Mouse (Mus musculus): ENCODE results near the gene Edem1. TPM values are rescaled to one million over a fixed set of nuclear protein-coding genes. Genes with fewer than 3 reads are reported as not detected.
A peak's percentile ranks its signal among the peaks of the same experiment; 100 is the strongest.

Gene Edem1
- polyA plus RNA-seq, 1 experiment from 2014 or later, result 6.8 TPM

- Histone ChIP-seq H3K9ac (replicated peaks; ENCODE audit: low read depth, low read length) (no peak overlapping the region), H3K27me3 (replicated peaks; ENCODE audit: control insufficient read depth, insufficient read depth, low read length) (no peaks in the 10 kb centered on the region), H3K4me3 (replicated peaks; ENCODE audit: low read length) (no peak overlapping the region; the same call in 1 of the 2 replicates), H3K4me1 (replicated peaks; ENCODE audit: control insufficient read depth, insufficient read depth, low read length) (peaks cover 16% of the 10 kb centered on the region), H3K9me3 (ENCODE audit: control insufficient read depth, low read length) (no peaks in the 10 kb centered on the region), H3K4me2 (ENCODE audit: low read length) (peak overlapping the region; percentile 80), H3K36me3 (ENCODE audit: control insufficient read depth, insufficient read depth) (0 out of 2 replicates have a peak, but pooled peaks cover 3% of the 10 kb centered on the region), H3K27ac (ENCODE audit: low read length) (no peak overlapping the region)
- no peak for ATAC-seq
- 15% methylated on average over 5 of the region's 5 CpGs for WGBS
These were observed 1.0 kb upstream of the Edem1 start for GRCm38 (mm10) chr6:108827336-108827920.

DNA sequence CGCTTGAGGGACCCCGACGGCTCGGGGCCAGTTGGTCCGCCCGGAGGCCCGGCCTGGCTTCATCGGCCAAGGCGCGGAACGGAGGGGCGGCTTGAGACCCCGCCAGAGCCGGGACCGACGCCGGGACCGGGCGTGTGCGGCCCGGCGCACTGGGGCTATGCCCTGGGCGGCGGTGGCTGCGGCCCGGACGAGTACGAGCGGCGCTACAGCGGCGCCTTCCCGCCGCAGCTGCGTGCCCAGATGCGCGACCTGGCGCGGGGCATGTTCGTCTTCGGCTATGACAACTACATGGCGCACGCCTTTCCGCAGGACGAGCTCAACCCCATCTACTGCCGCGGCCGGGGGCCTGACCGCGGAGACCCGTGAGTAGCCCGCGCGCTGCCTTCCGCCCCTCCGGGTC, 431 bp downstream of the Edem1 start:
- Histone ChIP-seq H3K27me3 (replicated peaks; ENCODE audit: control insufficient read depth, insufficient read depth, low read length) (no peaks in the 10 kb centered on the region), H3K27ac (ENCODE audit: low read length) (peak overlapping the region; percentile 49; the same call in 1 of the 2 replicates), H3K4me1 (replicated peaks; ENCODE audit: control insufficient read depth, insufficient read depth, low read length) (peaks cover 16% of the 10 kb centered on the region), H3K9me3 (ENCODE audit: control insufficient read depth, low read length) (no peaks in the 10 kb centered on the region), H3K4me2 (ENCODE audit: low read length) (peak overlapping the region; percentile 80), H3K36me3 (ENCODE audit: control insufficient read depth, insufficient read depth) (no peaks in the 10 kb centered on the region), H3K9ac (replicated peaks; ENCODE audit: low read depth, low read length) (peak overlapping the region; percentile 74), H3K4me3 (replicated peaks; ENCODE audit: low read length) (peak overlapping the region; percentile 81)
- peak; percentile 59 for ATAC-seq
- 0% methylated on average over 56 of the region's 56 CpGs for WGBS

GRCm38 (mm10) chr6:108829386-108830370, 1.2 kb downstream of the Edem1 start:
- Histone ChIP-seq H3K4me3 (replicated peaks; ENCODE audit: low read length) (peak overlapping the region; percentile 81), H3K36me3 (ENCODE audit: control insufficient read depth, insufficient read depth) (no peaks in the 10 kb centered on the region), H3K27ac (ENCODE audit: low read length) (no peak overlapping the region), H3K27me3 (replicated peaks; ENCODE audit: control insufficient read depth, insufficient read depth, low read length) (no peaks in the 10 kb centered on the region), H3K4me1 (replicated peaks; ENCODE audit: control insufficient read depth, insufficient read depth, low read length) (peaks cover 16% of the 10 kb centered on the region), H3K9me3 (ENCODE audit: control insufficient read depth, low read length) (no peaks in the 10 kb centered on the region), H3K9ac (replicated peaks; ENCODE audit: low read depth, low read length) (peak overlapping the region; percentile 74), H3K4me2 (ENCODE audit: low read length) (peak overlapping the region; percentile 80)
- WGBS, result 29% methylated on average over 22 of the region's 22 CpGs
- no peak for ATAC-seq

DNA sequence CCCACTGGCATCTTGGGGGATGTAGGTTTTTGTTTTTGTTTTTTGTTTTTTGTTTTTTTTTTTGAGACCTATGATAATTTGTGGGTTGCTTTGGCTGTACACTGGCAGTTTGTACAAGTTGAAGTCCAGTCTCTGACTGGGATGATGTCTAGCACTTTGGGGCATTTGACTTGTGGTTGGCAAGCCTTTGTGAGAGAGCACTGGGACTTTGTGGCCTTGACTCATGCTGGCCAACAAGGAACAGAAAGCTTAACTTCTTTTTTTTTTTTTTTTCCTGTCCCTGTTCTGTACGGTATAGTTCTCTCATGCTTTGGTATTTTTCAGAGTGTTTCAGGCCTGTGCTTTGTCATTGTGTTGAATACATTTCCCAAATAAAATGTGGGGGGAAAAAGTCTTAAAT, 3.7 kb downstream of the Edem1 start:
- no peak overlapping the region for H3K4me2 ChIP-seq (ENCODE audit: low read length)
- no peak for ATAC-seq
- H3K9me3 ChIP-seq (ENCODE audit: control insufficient read depth, low read length), result no peaks in the 10 kb centered on the region
- no peak overlapping the region for H3K27ac ChIP-seq (ENCODE audit: low read length)
- H3K36me3 ChIP-seq (ENCODE audit: control insufficient read depth, insufficient read depth), result no peaks in the 10 kb centered on the region
- H3K4me3 ChIP-seq (replicated peaks; ENCODE audit: low read length), result no peak overlapping the region
- H3K27me3 ChIP-seq (replicated peaks; ENCODE audit: control insufficient read depth, insufficient read depth, low read length), result no peaks in the 10 kb centered on the region
- no peak overlapping the region for H3K9ac ChIP-seq (replicated peaks; ENCODE audit: low read depth, low read length)
- H3K4me1 ChIP-seq (replicated peaks; ENCODE audit: control insufficient read depth, insufficient read depth, low read length), result peaks cover 16% of the 10 kb centered on the region
- WGBS, result 72% methylated on average over 1 of the region's 1 CpGs

GRCm38 (mm10) chr6:108832989-108833388, 4.5 kb downstream of the Edem1 start:
- Histone ChIP-seq H3K27ac (ENCODE audit: low read length) (no peak overlapping the region), H3K4me1 (replicated peaks; ENCODE audit: control insufficient read depth, insufficient read depth, low read length) (peaks cover 14% of the 10 kb centered on the region), H3K4me3 (replicated peaks; ENCODE audit: low read length) (no peak overlapping the region), H3K9me3 (ENCODE audit: control insufficient read depth, low read length) (no peaks in the 10 kb centered on the region), H3K27me3 (replicated peaks; ENCODE audit: control insufficient read depth, insufficient read depth, low read length) (no peaks in the 10 kb centered on the region), H3K36me3 (ENCODE audit: control insufficient read depth, insufficient read depth) (no peaks in the 10 kb centered on the region), H3K9ac (replicated peaks; ENCODE audit: low read depth, low read length) (no peak overlapping the region), H3K4me2 (ENCODE audit: low read length) (no peak overlapping the region)
- ATAC-seq, result no peak
- WGBS, result 92% methylated on average over 6 of the region's 6 CpGs

- ATAC-seq, result no peak
- no peak overlapping the region for H3K9ac ChIP-seq (replicated peaks; ENCODE audit: low read depth, low read length)
- WGBS, result 90% methylated on average over 8 of the region's 8 CpGs
These were observed 5.7 kb downstream of the Edem1 start for GRCm38 (mm10) chr6:108833963-108834697.

DNA sequence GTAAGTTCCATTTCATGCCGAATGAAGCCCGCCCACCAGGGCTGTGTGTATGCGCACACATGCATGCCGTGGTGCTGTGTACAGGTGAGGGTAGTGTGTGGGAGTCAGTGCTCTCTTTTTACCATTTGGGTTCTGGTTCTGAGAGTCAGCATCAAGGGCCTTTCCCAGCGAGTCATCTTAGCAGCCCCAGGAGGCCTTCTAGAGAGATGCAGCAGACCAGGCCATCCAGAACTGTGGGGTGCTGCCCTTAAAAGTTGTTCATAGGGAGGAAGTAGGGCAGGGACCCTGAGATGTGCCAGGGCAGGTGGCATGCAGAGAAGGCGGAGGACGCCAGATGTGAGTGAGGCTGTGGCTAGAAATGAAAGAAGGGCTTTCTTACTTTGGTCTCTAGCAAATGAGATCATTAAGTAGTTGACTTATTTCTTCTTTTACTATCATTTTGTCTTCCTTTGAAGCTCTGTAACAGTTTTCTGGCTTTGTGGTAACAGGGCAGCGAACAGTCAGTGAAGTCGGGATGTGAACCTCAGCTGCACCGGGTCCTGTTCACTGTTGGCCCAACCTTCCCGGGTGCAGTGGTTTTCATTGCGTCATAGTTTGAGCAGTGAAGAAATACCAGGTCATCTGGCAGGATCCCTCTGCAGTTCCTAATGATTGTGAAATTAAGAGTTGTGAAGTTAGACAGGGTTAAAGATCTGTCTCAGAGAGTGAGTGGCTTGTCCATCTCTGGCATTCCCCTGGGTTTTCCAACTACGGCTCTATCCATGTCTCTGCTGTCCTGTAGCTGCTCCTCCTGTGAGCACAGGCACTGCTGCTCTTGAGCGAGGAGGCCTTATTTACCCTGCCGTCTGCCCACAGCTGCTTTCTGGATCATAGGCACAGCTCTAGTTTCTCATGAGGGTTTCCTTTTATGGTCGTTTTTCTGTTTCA, 7.6 kb downstream of the Edem1 start:
- 0 out of 2 replicates have a peak, but pooled peaks cover 4% of the 10 kb centered on the region for H3K36me3 ChIP-seq (ENCODE audit: control insufficient read depth, insufficient read depth)
- WGBS, result 87% methylated on average over 16 of the region's 16 CpGs
- no peak overlapping the region for H3K4me2 ChIP-seq (ENCODE audit: low read length)
- ATAC-seq, result no peak
- H3K27ac ChIP-seq (ENCODE audit: low read length), result no peak overlapping the region
- no peak overlapping the region for H3K4me3 ChIP-seq (replicated peaks; ENCODE audit: low read length)
- no peaks in the 10 kb centered on the region for H3K27me3 ChIP-seq (replicated peaks; ENCODE audit: control insufficient read depth, insufficient read depth, low read length)
- H3K4me1 ChIP-seq (replicated peaks; ENCODE audit: control insufficient read depth, insufficient read depth, low read length), result no peaks in the 10 kb centered on the region
- H3K9ac ChIP-seq (replicated peaks; ENCODE audit: low read depth, low read length), result no peak overlapping the region
- no peaks in the 10 kb centered on the region for H3K9me3 ChIP-seq (ENCODE audit: control insufficient read depth, low read length)

More at GRCm38 (mm10) chr6:108833963-108834697, 5.7 kb downstream of the Edem1 start:
- no peaks in the 10 kb centered on the region for H3K36me3 ChIP-seq (ENCODE audit: control insufficient read depth, insufficient read depth)
- no peak overlapping the region for H3K4me2 ChIP-seq (ENCODE audit: low read length)
- no peak overlapping the region for H3K27ac ChIP-seq (ENCODE audit: low read length)
- H3K4me1 ChIP-seq (replicated peaks; ENCODE audit: control insufficient read depth, insufficient read depth, low read length), result peaks cover 11% of the 10 kb centered on the region
- H3K4me3 ChIP-seq (replicated peaks; ENCODE audit: low read length), result no peak overlapping the region
- H3K9me3 ChIP-seq (ENCODE audit: control insufficient read depth, low read length), result no peaks in the 10 kb centered on the region
- H3K27me3 ChIP-seq (replicated peaks; ENCODE audit: control insufficient read depth, insufficient read depth, low read length), result no peaks in the 10 kb centered on the region

DNA sequence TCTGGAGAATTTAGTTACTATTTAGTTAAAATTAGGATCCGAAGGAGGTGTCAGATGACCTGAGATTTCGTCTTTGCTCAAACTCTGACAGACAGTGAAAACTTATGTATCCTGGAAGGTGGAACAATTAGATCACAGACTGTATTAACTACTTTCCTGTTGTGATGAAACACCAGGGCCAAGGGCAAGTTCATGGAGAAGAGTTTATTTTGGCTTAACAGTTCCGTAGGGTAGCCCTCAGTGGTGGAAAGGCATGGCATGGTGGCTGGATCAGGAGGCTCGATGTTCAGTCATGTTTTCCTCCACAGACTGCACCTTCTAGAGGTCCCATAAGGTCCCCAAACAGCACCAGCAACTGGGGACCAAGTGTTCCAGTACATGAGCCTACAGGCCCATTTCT, 8.6 kb downstream of the Edem1 start:
- H3K4me2 ChIP-seq (ENCODE audit: low read length), result no peak overlapping the region
- H3K27ac ChIP-seq (ENCODE audit: low read length), result no peak overlapping the region
- H3K9ac ChIP-seq (replicated peaks; ENCODE audit: low read depth, low read length), result no peak overlapping the region
- 0 out of 2 replicates have a peak, but pooled peaks cover 4% of the 10 kb centered on the region for H3K36me3 ChIP-seq (ENCODE audit: control insufficient read depth, insufficient read depth)
- WGBS, result 94% methylated on average over 4 of the region's 4 CpGs
- H3K27me3 ChIP-seq (replicated peaks; ENCODE audit: control insufficient read depth, insufficient read depth, low read length), result no peaks in the 10 kb centered on the region
- H3K9me3 ChIP-seq (ENCODE audit: control insufficient read depth, low read length), result no peaks in the 10 kb centered on the region
- H3K4me1 ChIP-seq (replicated peaks; ENCODE audit: control insufficient read depth, insufficient read depth, low read length), result no peaks in the 10 kb centered on the region
- ATAC-seq, result no peak
- H3K4me3 ChIP-seq (replicated peaks; ENCODE audit: low read length), result no peak overlapping the region

Data from forebrain, embryonic 16.5 days (tissue).